Mouse (Mus musculus): Measurements from ENCODE around the gene Uba52. TPM values are rescaled to one million over a fixed set of nuclear protein-coding genes. Genes with fewer than 3 reads are reported as not detected.

Uba52 gene
- polyA plus RNA-seq, 1 experiment: 611 TPM

GRCm38 (mm10) chr8:70467229-70467725, 43.3 kb downstream of the Uba52 start:
- no peaks in the 10 kb centered on the region; the same call in 1 of the 2 replicates for H3K4me1 ChIP-seq (ENCODE audit: control insufficient read depth, insufficient read depth, insufficient read length)
- DNase-seq (ENCODE audit: low read depth in 1 of 2, low spot score in 2 of 2): no peak

DNA sequence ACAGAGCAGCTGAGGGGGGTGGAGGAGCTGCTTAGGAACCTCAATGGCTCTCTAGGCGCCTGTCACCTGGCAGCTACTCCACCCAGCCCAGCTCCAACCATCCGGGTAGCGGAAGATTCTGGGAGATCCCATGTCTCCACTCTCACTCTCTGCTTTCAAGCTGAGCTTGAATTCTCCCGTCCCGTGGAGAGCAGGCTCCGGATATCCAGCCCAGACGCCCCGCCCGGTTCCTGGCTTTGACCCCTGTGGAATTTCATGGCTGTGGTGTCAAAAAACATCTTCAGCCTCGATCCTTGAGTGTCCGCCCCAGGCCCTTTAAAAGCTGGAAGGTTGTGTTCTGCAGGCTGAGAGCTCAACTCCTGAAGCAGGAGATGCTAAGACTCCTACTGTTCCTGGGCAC, 43.8 kb downstream of the Uba52 start:
- no peak for DNase-seq (ENCODE audit: low read depth in 1 of 2, low spot score in 2 of 2)
- Histone ChIP-seq H3K36me3 (ENCODE audit: control insufficient read depth, insufficient read depth, low read length) (no peaks in the 10 kb centered on the region), H3K4me1 (ENCODE audit: control insufficient read depth, insufficient read depth, insufficient read length) (no peaks in the 10 kb centered on the region; the same call in 1 of the 2 replicates), H3K4me3 (ENCODE audit: extremely low read depth, insufficient read depth, insufficient read length) (no peak overlapping the region), H3K27me3 (ENCODE audit: control insufficient read depth, insufficient read depth, low read length) (no peaks in the 10 kb centered on the region), H3K27ac (ENCODE audit: insufficient read depth, low read length) (no peak overlapping the region)
- 87% methylated on average over 11 of the region's 11 CpGs for WGBS
- TF ChIP-seq POLR2A (IDR thresholded peaks at IDR 0.05; ENCODE audit: low read depth, low read length) (no peak), CTCF (IDR thresholded peaks at IDR 0.05; ENCODE audit: extremely low read depth, insufficient read depth, insufficient read length, insufficient replicate concordance) (no peak)

More at GRCm38 (mm10) chr8:70467229-70467725, 43.3 kb downstream of the Uba52 start:
- TF ChIP-seq CTCF (IDR thresholded peaks at IDR 0.05; ENCODE audit: extremely low read depth, insufficient read depth, insufficient read length, insufficient replicate concordance) (no peak), POLR2A (IDR thresholded peaks at IDR 0.05; ENCODE audit: low read depth, low read length) (no peak)
- no peak overlapping the region for H3K27ac ChIP-seq (ENCODE audit: insufficient read depth, low read length)
- H3K36me3 ChIP-seq (ENCODE audit: control insufficient read depth, insufficient read depth, low read length): no peaks in the 10 kb centered on the region
- H3K27me3 ChIP-seq (ENCODE audit: control insufficient read depth, insufficient read depth, low read length): no peaks in the 10 kb centered on the region
- WGBS: 96% methylated on average over 5 of the region's 5 CpGs
- H3K4me3 ChIP-seq (ENCODE audit: extremely low read depth, insufficient read depth, insufficient read length): no peak overlapping the region

GRCm38 (mm10) chr8:70466305-70466704, 44.3 kb downstream of the Uba52 start:
- no peak for DNase-seq (ENCODE audit: low read depth in 1 of 2, low spot score in 2 of 2)
- 86% methylated on average over 4 of the region's 4 CpGs for WGBS
- no peaks in the 10 kb centered on the region; the same call in 1 of the 2 replicates for H3K4me1 ChIP-seq (ENCODE audit: control insufficient read depth, insufficient read depth, insufficient read length)
- H3K27ac ChIP-seq (ENCODE audit: insufficient read depth, low read length): no peak overlapping the region
- no peaks in the 10 kb centered on the region for H3K27me3 ChIP-seq (ENCODE audit: control insufficient read depth, insufficient read depth, low read length)
- H3K36me3 ChIP-seq (ENCODE audit: control insufficient read depth, insufficient read depth, low read length): no peaks in the 10 kb centered on the region
- no peak overlapping the region for H3K4me3 ChIP-seq (ENCODE audit: extremely low read depth, insufficient read depth, insufficient read length)
- TF ChIP-seq POLR2A (IDR thresholded peaks at IDR 0.05; ENCODE audit: low read depth, low read length): no peak
- TF ChIP-seq CTCF (IDR thresholded peaks at IDR 0.05; ENCODE audit: extremely low read depth, insufficient read depth, insufficient read length, insufficient replicate concordance): no peak

DNA sequence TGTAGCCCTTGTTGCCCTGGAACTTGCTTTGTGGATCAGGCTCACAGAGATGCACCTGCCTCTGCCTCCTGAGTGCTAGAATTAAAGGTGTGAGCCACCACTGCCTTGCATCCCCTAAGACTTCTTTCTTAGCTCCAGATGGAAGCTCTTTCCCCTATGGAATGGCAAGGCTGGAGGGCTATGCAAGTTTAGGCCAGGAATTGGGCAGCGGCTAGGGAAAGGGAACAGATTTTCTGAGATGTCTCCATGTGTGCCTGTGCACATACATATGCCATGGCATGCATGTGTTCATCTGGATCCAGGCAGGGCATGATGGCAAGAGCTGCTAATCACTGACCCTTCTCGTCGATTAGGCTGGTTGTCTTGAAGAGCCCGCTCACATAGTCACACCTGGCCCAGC, 44.9 kb downstream of the Uba52 start:
- no peak for TF ChIP-seq CTCF (IDR thresholded peaks at IDR 0.05; ENCODE audit: extremely low read depth, insufficient read depth, insufficient read length, insufficient replicate concordance)
- H3K4me1 ChIP-seq (ENCODE audit: control insufficient read depth, insufficient read depth, insufficient read length): no peaks in the 10 kb centered on the region; the same call in 1 of the 2 replicates
- WGBS: 92% methylated on average over 4 of the region's 4 CpGs
- H3K36me3 ChIP-seq (ENCODE audit: control insufficient read depth, insufficient read depth, low read length): no peaks in the 10 kb centered on the region
- H3K27ac ChIP-seq (ENCODE audit: insufficient read depth, low read length): no peak overlapping the region
- DNase-seq (ENCODE audit: low read depth in 1 of 2, low spot score in 2 of 2): no peak
- H3K27me3 ChIP-seq (ENCODE audit: control insufficient read depth, insufficient read depth, low read length): no peaks in the 10 kb centered on the region
- H3K4me3 ChIP-seq (ENCODE audit: extremely low read depth, insufficient read depth, insufficient read length): no peak overlapping the region

- Histone ChIP-seq H3K4me1 (ENCODE audit: control insufficient read depth, insufficient read depth, insufficient read length) (no peaks in the 10 kb centered on the region), H3K27ac (ENCODE audit: insufficient read depth, low read length) (no peak overlapping the region), H3K27me3 (ENCODE audit: control insufficient read depth, insufficient read depth, low read length) (no peaks in the 10 kb centered on the region), H3K36me3 (ENCODE audit: control insufficient read depth, insufficient read depth, low read length) (no peaks in the 10 kb centered on the region), H3K4me3 (ENCODE audit: extremely low read depth, insufficient read depth, insufficient read length) (no peak overlapping the region)
- DNase-seq (ENCODE audit: low read depth in 1 of 2, low spot score in 2 of 2): no peak
- WGBS: 95% methylated on average over 6 of the region's 6 CpGs
- no peak for TF ChIP-seq CTCF (IDR thresholded peaks at IDR 0.05; ENCODE audit: extremely low read depth, insufficient read depth, insufficient read length, insufficient replicate concordance)
Measured at GRCm38 (mm10) chr8:70464162-70464561, 46.4 kb downstream of the Uba52 start.

GRCm38 (mm10) chr8:70463306-70463705, 47.3 kb downstream of the Uba52 start:
- DNase-seq (ENCODE audit: low read depth in 1 of 2, low spot score in 2 of 2): no peak
- no peak overlapping the region for H3K27ac ChIP-seq (ENCODE audit: insufficient read depth, low read length)
- H3K4me1 ChIP-seq (ENCODE audit: control insufficient read depth, insufficient read depth, insufficient read length): no peaks in the 10 kb centered on the region
- H3K4me3 ChIP-seq (ENCODE audit: extremely low read depth, insufficient read depth, insufficient read length): no peak overlapping the region
- H3K36me3 ChIP-seq (ENCODE audit: control insufficient read depth, insufficient read depth, low read length): no peaks in the 10 kb centered on the region
- TF ChIP-seq POLR2A (IDR thresholded peaks at IDR 0.05; ENCODE audit: low read depth, low read length): no peak
- no peak for TF ChIP-seq CTCF (IDR thresholded peaks at IDR 0.05; ENCODE audit: extremely low read depth, insufficient read depth, insufficient read length, insufficient replicate concordance)
- WGBS: 94% methylated on average over 4 of the region's 4 CpGs
- H3K27me3 ChIP-seq (ENCODE audit: control insufficient read depth, insufficient read depth, low read length): no peaks in the 10 kb centered on the region

DNA sequence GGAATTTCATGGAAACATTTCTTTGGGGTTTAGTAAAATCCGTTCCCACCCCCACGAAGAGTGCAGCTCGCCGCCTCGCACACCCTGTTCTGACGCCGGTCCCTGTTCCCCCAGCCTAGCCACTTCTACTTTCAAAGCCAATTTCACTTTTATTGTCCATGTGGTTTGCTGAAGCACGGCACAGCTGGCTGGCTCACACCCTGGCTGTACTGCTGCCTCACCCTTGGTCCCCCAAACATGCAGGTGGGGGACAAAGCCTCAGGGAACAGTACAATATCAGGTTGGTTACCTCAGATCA, 48.1 kb downstream of the Uba52 start:
- 78% methylated on average over 8 of the region's 8 CpGs for WGBS
- no peaks in the 10 kb centered on the region for H3K36me3 ChIP-seq (ENCODE audit: control insufficient read depth, insufficient read depth, low read length)

More for the DNA sequence above, 48.1 kb downstream of the Uba52 start:
- H3K4me1 ChIP-seq (ENCODE audit: control insufficient read depth, insufficient read depth, insufficient read length): no peaks in the 10 kb centered on the region
- DNase-seq (ENCODE audit: low read depth in 1 of 2, low spot score in 2 of 2): no peak
- H3K27me3 ChIP-seq (ENCODE audit: control insufficient read depth, insufficient read depth, low read length): no peaks in the 10 kb centered on the region
- no peak overlapping the region for H3K27ac ChIP-seq (ENCODE audit: insufficient read depth, low read length)
- TF ChIP-seq POLR2A (IDR thresholded peaks at IDR 0.05; ENCODE audit: low read depth, low read length) (no peak), CTCF (IDR thresholded peaks at IDR 0.05; ENCODE audit: extremely low read depth, insufficient read depth, insufficient read length, insufficient replicate concordance) (no peak)
- no peak overlapping the region for H3K4me3 ChIP-seq (ENCODE audit: extremely low read depth, insufficient read depth, insufficient read length)
